In the genomic region with DNA sequence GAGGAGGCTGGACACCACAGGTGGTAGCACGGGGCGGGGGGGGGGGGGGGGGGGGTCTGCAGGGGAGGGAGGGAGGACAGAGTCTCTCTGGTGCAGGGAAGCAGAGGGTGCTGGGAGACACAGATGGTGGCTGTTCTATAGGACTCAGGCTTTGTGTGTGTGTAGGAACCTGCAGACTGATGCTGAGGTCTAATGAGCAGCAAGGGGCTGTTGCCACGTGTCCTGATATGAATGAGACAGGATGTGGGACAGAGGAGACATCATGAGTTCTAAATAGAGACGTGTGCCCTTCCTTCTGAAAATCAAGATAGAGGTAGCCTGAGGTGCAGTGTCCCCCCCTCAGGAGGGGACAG, we compare ENCODE assay signal across 28 mouse cellular contexts. TPM values are rescaled to one million over a fixed set of nuclear protein-coding genes. Genes with fewer than 3 reads are reported as not detected.
DNase-seq lines count a peak whose midpoint lies in the region; ATAC-seq and TF ChIP-seq lines count a peak whose summit lies in the region.
"Had no signal": no experiment of that assay in that cellular context is flagged by ENCODE, and none has a peak within 500 bp of the region (broad histone marks: within the 10 kb centered on the region; RNA-seq: fewer than 3 reads in every experiment).

No protein-coding gene starts in this region.

- no peak overlapping the region for H3K4me3 ChIP-seq in hindbrain, embryonic 15.5 days
- no peak overlapping the region for H3K4me3 ChIP-seq in hindbrain, embryonic 11.5 days (ENCODE audit: low read depth, low read length)
- no peak overlapping the region for H3K4me3 ChIP-seq in midbrain, postnatal 0 days (ENCODE audit: low read depth, low read length)
- H3K4me3 ChIP-seq: embryonic facial prominence, embryonic 13.5 days; erythroblast, embryonic 14.5 days; heart, embryonic 10.5 days; intestine, embryonic 15.5 days; limb, embryonic 12.5 days; megakaryocyte, embryonic 14.5 days had no signal

- H3K36me3 ChIP-seq in hindbrain, embryonic 15.5 days: no peaks in the 10 kb centered on the region
- H3K36me3 ChIP-seq in hindbrain, embryonic 11.5 days (ENCODE audit: control insufficient read depth, insufficient read depth, low read length): no peaks in the 10 kb centered on the region
- no peaks in the 10 kb centered on the region for H3K36me3 ChIP-seq in midbrain, postnatal 0 days (ENCODE audit: insufficient read depth, low read length)
- H3K36me3 ChIP-seq: embryonic facial prominence, embryonic 13.5 days; intestine, embryonic 15.5 days; limb, embryonic 12.5 days had no signal

- no peaks in the 10 kb centered on the region for H3K27me3 ChIP-seq in hindbrain, embryonic 15.5 days
- no peaks in the 10 kb centered on the region for H3K27me3 ChIP-seq in hindbrain, embryonic 11.5 days (ENCODE audit: control insufficient read depth, insufficient read depth, low read length)
- H3K27me3 ChIP-seq in midbrain, postnatal 0 days (ENCODE audit: insufficient read depth, low read length): no peaks in the 10 kb centered on the region
- H3K27me3 ChIP-seq: embryonic facial prominence, embryonic 13.5 days; intestine, embryonic 15.5 days; limb, embryonic 12.5 days had no signal

- TF ChIP-seq CTCF in midbrain, postnatal 0 days (IDR thresholded peaks at IDR 0.05): no peak

- WGBS in hindbrain, embryonic 15.5 days: 19% methylated on average over 3 of the region's 4 CpGs
- whole genome bisulfite sequencing in hindbrain, embryonic 11.5 days: 39% methylated on average over 2 of the region's 4 CpGs
- WGBS in midbrain, postnatal 0 days: 25% methylated on average over 2 of the region's 4 CpGs

- peak overlapping the region; percentile 66; the same call in 1 of the 2 replicates for H3K27ac ChIP-seq in hindbrain, embryonic 15.5 days (replicated peaks)
- no peak overlapping the region for H3K27ac ChIP-seq in hindbrain, embryonic 11.5 days (ENCODE audit: low read depth, low read length)
- H3K27ac ChIP-seq in midbrain, postnatal 0 days (ENCODE audit: low read depth, low read length): peak overlapping the region; percentile 47; the same call in 1 of the 2 replicates
- H3K27ac ChIP-seq: heart, embryonic 10.5 days; intestine, embryonic 15.5 days; limb, embryonic 12.5 days had no signal

- no peaks in the 10 kb centered on the region for H3K9me3 ChIP-seq in hindbrain, embryonic 15.5 days
- no peaks in the 10 kb centered on the region for H3K9me3 ChIP-seq in hindbrain, embryonic 11.5 days (ENCODE audit: control insufficient read depth, low read length)
- H3K9me3 ChIP-seq in midbrain, postnatal 0 days (ENCODE audit: low read length): no peaks in the 10 kb centered on the region
- H3K9me3 ChIP-seq: embryonic facial prominence, embryonic 13.5 days; heart, embryonic 10.5 days; intestine, embryonic 15.5 days; megakaryocyte, embryonic 14.5 days had no signal

- ATAC-seq in hindbrain, embryonic 15.5 days (ENCODE audit: low FRiP score, low read depth): 0 out of 2 replicates have a peak, but pooled peaks have one; percentile 52
- no peak for ATAC-seq in hindbrain, embryonic 11.5 days (ENCODE audit: low FRiP score)
- peak; percentile 21; the same call in 1 of the 2 replicates for ATAC-seq in midbrain, postnatal 0 days (ENCODE audit: low FRiP score)
- ATAC-seq: intestine, embryonic 15.5 days; liver, postnatal 0 days had no signal

- peaks cover 10% of the 10 kb centered on the region for H3K4me1 ChIP-seq in hindbrain, embryonic 15.5 days (replicated peaks)
- H3K4me1 ChIP-seq in hindbrain, embryonic 11.5 days (replicated peaks; ENCODE audit: control insufficient read depth, insufficient read depth, low read length): no peaks in the 10 kb centered on the region
- H3K4me1 ChIP-seq in midbrain, postnatal 0 days (ENCODE audit: insufficient read depth, low read length): no peaks in the 10 kb centered on the region
- H3K4me1 ChIP-seq: megakaryocyte, embryonic 14.5 days had no signal

- H3K9ac ChIP-seq in hindbrain, embryonic 15.5 days: no peak overlapping the region
- no peak overlapping the region for H3K9ac ChIP-seq in hindbrain, embryonic 11.5 days (ENCODE audit: low read depth, low read length)
- no peak overlapping the region for H3K9ac ChIP-seq in midbrain, postnatal 0 days (replicated peaks; ENCODE audit: low read length, poor library complexity, severe bottlenecking)
- H3K9ac ChIP-seq: embryonic facial prominence, embryonic 13.5 days; intestine, embryonic 15.5 days; limb, embryonic 12.5 days; liver, postnatal 0 days had no signal

- intact Hi-C loops in left cerebral cortex, postnatal 10 days (cut with DNase I): no loop called here

- no peak for DNase-seq in hindbrain, embryonic 11.5 days (ENCODE audit: low spot score)
- DNase-seq in retina, postnatal 1 day: peak; percentile 27
- DNase-seq in retina, embryonic 14.5 days (ENCODE audit: low spot score): no peak
- DNase-seq in midbrain, postnatal 0 days (ENCODE audit: low spot score): no peak
- DNase-seq in left cerebral cortex, postnatal 10 days (ENCODE audit: extremely low spot score in 1 of 2, low spot score in 2 of 2): no peak
- no peak for DNase-seq in ovary, postnatal 10 days (ENCODE audit: low spot score)
- DNase-seq: adrenal gland, postnatal 25 days; cerebellum, adult 8-10 months; cerebellum, postnatal 36 days; embryo, embryonic 11 days; heart, postnatal 4 days; kidney, adult 9 months; kidney, postnatal 14 days; liver, postnatal 0 days; lung, postnatal 36 days; right cerebral cortex, postnatal 25 days; spleen, adult 18-20 months had no signal

- no peak overlapping the region for H3K4me2 ChIP-seq in hindbrain, embryonic 15.5 days
- no peak overlapping the region for H3K4me2 ChIP-seq in hindbrain, embryonic 11.5 days (replicated peaks; ENCODE audit: low read depth, low read length)
- no peak overlapping the region; the same call in 1 of the 2 replicates for H3K4me2 ChIP-seq in midbrain, postnatal 0 days (ENCODE audit: low read depth, low read length, poor library complexity, severe bottlenecking)
- H3K4me2 ChIP-seq: intestine, embryonic 15.5 days; limb, embryonic 12.5 days; liver, embryonic 11.5 days had no signal

RNA-seq across cellular contexts. Expression of a gene that starts 17.1 kb away (rescaled TPM):
- polyA plus RNA-seq in hindbrain, embryonic 15.5 days (2015; fragmentation: Nextera tagmentation; extraction: Ambion mirVana): 0.75 and 0.92 TPM in 2 replicates
- 2.3 and 2.9 TPM in 2 replicates for polyA plus RNA-seq in hindbrain, embryonic 11.5 days (2014; fragmentation: Nextera tagmentation; extraction: Ambion mirVana)
- total RNA-seq in midbrain, postnatal 0 days (2014; rRNA removed): 0.44 and 0.61 TPM in 2 replicates
- 0.33 and 0.53 TPM in 2 replicates for polyA plus RNA-seq in midbrain, postnatal 0 days (2015; fragmentation: Nextera tagmentation; extraction: Ambion mirVana)
- under 1 TPM; 0.30 to 0.60 TPM for total RNA-seq in left cerebral cortex, postnatal 10 days (2021)
- total RNA-seq: granulocyte monocyte progenitor cell, adult 5-6 weeks; layer of hippocampus, postnatal 14 days; neutrophil, adult 5-6 weeks had no signal
- polyA plus RNA-seq: erythroblast, embryonic 14.5 days had no signal
